Mouse (Mus musculus): ENCODE measurements around the gene Nxnl2. TPM values are rescaled to one million over a fixed set of nuclear protein-coding genes. Genes with fewer than 3 reads are reported as not detected.

The Nxnl2 gene
- polyA plus RNA-seq (2012; rRNA removed), result 0.25 and 0.43 TPM in 2 replicates

GRCm38 (mm10) chr13:51170691-51171680, at the start of gene Nxnl2:
Gene Nxnl2, plus strand, starts transcription at chr13:51171022.
- no peaks in the 10 kb centered on the region for H3K27me3 ChIP-seq (ENCODE audit: control insufficient read depth, insufficient read depth, low read length)
- 2% methylated on average over 64 of the region's 64 CpGs for WGBS
- no peaks in the 10 kb centered on the region; the same call in 1 of the 2 replicates for H3K4me1 ChIP-seq (ENCODE audit: control insufficient read depth, insufficient read depth, low read length)
- DNase-seq, result peak; percentile 24 to 29
- H3K27ac ChIP-seq (ENCODE audit: insufficient read depth, low read length), result no peak within 1 kb of the TSS
- H3K4me3 ChIP-seq (replicated peaks; ENCODE audit: insufficient read depth, low read depth, low read length), result peak within 1 kb of the TSS; percentile 48
- TF ChIP-seq CTCF (IDR thresholded peaks at IDR 0.05; ENCODE audit: borderline replicate concordance, insufficient read depth, low read depth, low read length) (no peak), POLR2A (IDR thresholded peaks at IDR 0.05; ENCODE audit: borderline replicate concordance, insufficient read depth, low read length) (no peak)

- TF ChIP-seq CTCF (IDR thresholded peaks at IDR 0.05; ENCODE audit: borderline replicate concordance, insufficient read depth, low read depth, low read length) (no peak), POLR2A (IDR thresholded peaks at IDR 0.05; ENCODE audit: borderline replicate concordance, insufficient read depth, low read length) (no peak)
- no peak overlapping the region for H3K27ac ChIP-seq (ENCODE audit: insufficient read depth, low read length)
- WGBS, result 26% methylated on average over 1 of the region's 1 CpGs
Observed at GRCm38 (mm10) chr13:51121966-51122365, 48.9 kb upstream of the Nxnl2 start.

GRCm38 (mm10) chr13:51122771-51123170, 48.1 kb upstream of the Nxnl2 start:
- TF ChIP-seq CTCF (IDR thresholded peaks at IDR 0.05; ENCODE audit: borderline replicate concordance, insufficient read depth, low read depth, low read length) (no peak), POLR2A (IDR thresholded peaks at IDR 0.05; ENCODE audit: borderline replicate concordance, insufficient read depth, low read length) (no peak)
- WGBS, result 75% methylated on average over 8 of the region's 8 CpGs
- Histone ChIP-seq H3K4me1 (ENCODE audit: control insufficient read depth, insufficient read depth, low read length) (peaks cover 10% of the 10 kb centered on the region), H3K4me3 (replicated peaks; ENCODE audit: insufficient read depth, low read depth, low read length) (no peak overlapping the region), H3K27ac (ENCODE audit: insufficient read depth, low read length) (no peak overlapping the region), H3K27me3 (ENCODE audit: control insufficient read depth, insufficient read depth, low read length) (no peaks in the 10 kb centered on the region)
- DNase-seq, result no peak

More at GRCm38 (mm10) chr13:51121966-51122365, 48.9 kb upstream of the Nxnl2 start:
- H3K4me1 ChIP-seq (ENCODE audit: control insufficient read depth, insufficient read depth, low read length), result peaks cover 9% of the 10 kb centered on the region
- no peak overlapping the region for H3K4me3 ChIP-seq (replicated peaks; ENCODE audit: insufficient read depth, low read depth, low read length)
- H3K27me3 ChIP-seq (ENCODE audit: control insufficient read depth, insufficient read depth, low read length), result no peaks in the 10 kb centered on the region
- no peak for DNase-seq

GRCm38 (mm10) chr13:51125357-51125756, 45.5 kb upstream of the Nxnl2 start:
- 72% methylated on average over 8 of the region's 8 CpGs for whole genome bisulfite sequencing
- peaks cover 9% of the 10 kb centered on the region for H3K4me1 ChIP-seq (ENCODE audit: control insufficient read depth, insufficient read depth, low read length)
- no peak overlapping the region for H3K4me3 ChIP-seq (replicated peaks; ENCODE audit: insufficient read depth, low read depth, low read length)
- no peak for DNase-seq
- H3K27me3 ChIP-seq (ENCODE audit: control insufficient read depth, insufficient read depth, low read length), result no peaks in the 10 kb centered on the region
- TF ChIP-seq POLR2A (IDR thresholded peaks at IDR 0.05; ENCODE audit: borderline replicate concordance, insufficient read depth, low read length) (no peak), CTCF (IDR thresholded peaks at IDR 0.05; ENCODE audit: borderline replicate concordance, insufficient read depth, low read depth, low read length) (no peak)
- no peak overlapping the region for H3K27ac ChIP-seq (ENCODE audit: insufficient read depth, low read length)

DNA sequence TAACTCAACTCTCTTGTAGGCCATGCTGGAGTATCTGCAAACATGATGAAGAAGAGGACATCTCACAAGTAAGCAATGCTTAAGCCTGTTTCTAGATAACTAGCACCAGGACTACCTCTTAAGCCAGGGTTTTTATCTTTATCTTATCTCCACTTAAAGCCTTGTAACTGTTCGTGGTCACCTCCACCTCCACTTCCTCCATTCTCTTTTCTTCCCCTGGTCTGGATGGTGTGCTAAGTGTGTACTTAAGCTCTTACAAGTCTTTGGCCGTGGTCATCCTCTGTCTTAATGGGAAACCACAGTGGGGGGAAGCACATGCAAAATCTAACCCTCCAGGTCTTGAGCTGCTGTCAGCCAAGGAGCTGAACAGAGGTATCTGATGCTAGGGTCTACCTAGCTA, 42.9 kb upstream of the Nxnl2 start:
- no peak overlapping the region for H3K4me3 ChIP-seq (replicated peaks; ENCODE audit: insufficient read depth, low read depth, low read length)
- WGBS, result 76% methylated on average over 2 of the region's 2 CpGs
- H3K27me3 ChIP-seq (ENCODE audit: control insufficient read depth, insufficient read depth, low read length), result no peaks in the 10 kb centered on the region
- peaks cover 7% of the 10 kb centered on the region for H3K4me1 ChIP-seq (ENCODE audit: control insufficient read depth, insufficient read depth, low read length)
- H3K27ac ChIP-seq (ENCODE audit: insufficient read depth, low read length), result no peak overlapping the region
- no peak for TF ChIP-seq POLR2A (IDR thresholded peaks at IDR 0.05; ENCODE audit: borderline replicate concordance, insufficient read depth, low read length)
- TF ChIP-seq CTCF (IDR thresholded peaks at IDR 0.05; ENCODE audit: borderline replicate concordance, insufficient read depth, low read depth, low read length), result no peak
- no peak for DNase-seq

GRCm38 (mm10) chr13:51128417-51128816, 42.4 kb upstream of the Nxnl2 start:
- H3K4me3 ChIP-seq (replicated peaks; ENCODE audit: insufficient read depth, low read depth, low read length), result no peak overlapping the region
- DNase-seq, result peak in 1 of 2 experiments; percentile 44
- no peaks in the 10 kb centered on the region for H3K27me3 ChIP-seq (ENCODE audit: control insufficient read depth, insufficient read depth, low read length)
- 65% methylated on average over 7 of the region's 7 CpGs for WGBS
- no peak overlapping the region for H3K27ac ChIP-seq (ENCODE audit: insufficient read depth, low read length)
- no peak for TF ChIP-seq POLR2A (IDR thresholded peaks at IDR 0.05; ENCODE audit: borderline replicate concordance, insufficient read depth, low read length)
- no peak for TF ChIP-seq CTCF (IDR thresholded peaks at IDR 0.05; ENCODE audit: borderline replicate concordance, insufficient read depth, low read depth, low read length)
- H3K4me1 ChIP-seq (ENCODE audit: control insufficient read depth, insufficient read depth, low read length), result peaks cover 4% of the 10 kb centered on the region; the same call in 1 of the 2 replicates

DNA sequence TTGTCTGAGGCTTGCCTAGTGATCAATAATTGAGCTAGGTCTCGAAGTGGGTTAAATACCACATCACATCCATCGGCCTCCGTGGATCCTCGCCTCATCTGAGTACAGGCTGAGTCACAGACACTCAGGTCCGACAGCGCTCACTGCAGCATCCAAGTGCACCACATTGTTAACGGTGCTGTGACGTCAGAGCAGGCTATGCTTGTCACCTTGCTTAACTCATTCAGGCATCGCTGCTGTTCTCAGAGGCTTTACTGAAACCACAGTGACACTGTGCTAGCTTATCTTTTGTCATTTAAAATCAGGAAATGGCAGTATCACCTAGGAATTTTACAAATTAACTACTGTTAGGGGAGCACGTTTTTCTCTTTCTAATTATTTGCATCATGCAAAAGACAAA, 39.6 kb upstream of the Nxnl2 start:
- Histone ChIP-seq H3K27ac (ENCODE audit: insufficient read depth, low read length) (no peak overlapping the region), H3K27me3 (ENCODE audit: control insufficient read depth, insufficient read depth, low read length) (no peaks in the 10 kb centered on the region), H3K4me3 (replicated peaks; ENCODE audit: insufficient read depth, low read depth, low read length) (no peak overlapping the region), H3K4me1 (ENCODE audit: control insufficient read depth, insufficient read depth, low read length) (peaks cover 4% of the 10 kb centered on the region; the same call in 1 of the 2 replicates)
- 78% methylated on average over 10 of the region's 10 CpGs for WGBS
- no peak for TF ChIP-seq CTCF (IDR thresholded peaks at IDR 0.05; ENCODE audit: borderline replicate concordance, insufficient read depth, low read depth, low read length)
- TF ChIP-seq POLR2A (IDR thresholded peaks at IDR 0.05; ENCODE audit: borderline replicate concordance, insufficient read depth, low read length), result no peak
- no peak for DNase-seq

DNA sequence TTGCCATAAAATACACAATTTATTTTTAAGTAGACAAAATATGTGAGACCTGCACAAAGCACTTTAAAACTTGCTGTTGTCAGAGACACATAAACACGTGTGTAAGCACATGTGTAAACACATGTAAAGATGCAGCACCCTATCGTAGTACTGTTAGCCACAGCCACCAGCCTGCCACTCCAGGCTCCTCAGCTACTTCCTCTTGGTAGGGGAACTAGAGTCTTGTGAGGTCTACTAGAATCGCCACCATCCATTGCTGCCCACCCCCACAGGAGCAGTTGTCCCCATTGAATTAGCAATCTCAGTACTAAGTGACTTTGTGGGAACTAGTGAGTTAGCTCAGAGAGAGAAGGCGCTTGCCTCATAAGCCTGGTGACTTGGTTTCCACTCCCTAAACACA, 34.5 kb upstream of the Nxnl2 start:
- Histone ChIP-seq H3K4me3 (replicated peaks; ENCODE audit: insufficient read depth, low read depth, low read length) (no peak overlapping the region), H3K27ac (ENCODE audit: insufficient read depth, low read length) (no peak overlapping the region), H3K4me1 (ENCODE audit: control insufficient read depth, insufficient read depth, low read length) (no peaks in the 10 kb centered on the region), H3K27me3 (ENCODE audit: control insufficient read depth, insufficient read depth, low read length) (no peaks in the 10 kb centered on the region)
- TF ChIP-seq POLR2A (IDR thresholded peaks at IDR 0.05; ENCODE audit: borderline replicate concordance, insufficient read depth, low read length) (no peak), CTCF (IDR thresholded peaks at IDR 0.05; ENCODE audit: borderline replicate concordance, insufficient read depth, low read depth, low read length) (no peak)
- WGBS, result 95% methylated on average over 4 of the region's 4 CpGs
- DNase-seq, result no peak
